In the genomic region with DNA sequence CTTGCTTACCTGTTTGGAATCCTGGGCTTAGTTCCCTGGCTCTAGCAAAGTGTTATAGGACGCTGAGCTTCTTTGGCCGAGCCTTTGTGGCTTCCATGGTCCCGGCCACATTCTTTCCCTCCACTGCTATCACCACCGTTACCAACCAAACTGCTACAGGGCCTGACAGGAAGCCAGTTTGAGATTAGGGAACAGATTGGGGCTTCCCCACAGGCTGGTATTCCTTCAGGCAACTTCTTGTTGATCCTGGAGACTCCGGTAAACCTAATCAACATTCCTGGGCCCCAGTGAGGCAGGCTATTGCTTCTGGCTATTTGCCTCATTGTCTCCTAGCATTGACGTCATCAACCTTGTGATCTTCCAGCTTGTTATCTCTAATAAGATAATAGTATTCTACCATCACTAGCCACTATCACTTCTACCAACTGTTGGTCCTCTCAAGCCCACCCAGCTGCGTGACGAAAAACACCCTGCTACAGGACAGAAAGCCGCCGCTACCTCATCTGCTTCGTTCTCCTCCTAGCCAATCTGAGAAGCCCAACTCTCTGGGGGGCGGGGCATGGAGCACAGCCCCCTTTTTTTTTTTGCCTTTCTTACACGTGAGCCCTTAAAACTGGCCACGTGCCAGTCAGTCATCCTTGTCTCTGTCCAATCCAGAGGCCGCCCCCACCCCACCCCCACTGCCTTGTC, we compare ENCODE assay signal across 16 mouse cellular contexts.
A peak's percentile ranks its signal among the peaks of the same experiment; 100 is the strongest.
DNase-seq lines count a peak whose midpoint lies in the region; ATAC-seq and TF ChIP-seq lines count a peak whose summit lies in the region.
"Had no signal": no experiment of that assay in that cellular context is flagged by ENCODE, and none has a peak within 500 bp of the region (broad histone marks: within the 10 kb centered on the region; RNA-seq: fewer than 3 reads in every experiment).

No protein-coding gene starts in this region.

- H3K4me3 ChIP-seq in heart, adult 2 months: no peak overlapping the region
- H3K4me3 ChIP-seq in stomach, postnatal 0 days (ENCODE audit: low read depth, low read length): no peak overlapping the region
- H3K4me3 ChIP-seq: stomach, embryonic 15.5 days had no signal

- intact Hi-C loops in heart, adult 2 months (cut with DNase I): no loop called here
- intact Hi-C loops in left cerebral cortex, postnatal 4 days (cut with DNase I): no loop called here
- intact Hi-C loops in left cerebral cortex, postnatal 14 days (cut with DNase I): no loop called here

- 0 out of 2 replicates have a peak, but pooled peaks have one; percentile 15 for ATAC-seq in stomach, postnatal 0 days (ENCODE audit: low FRiP score, low TSS enrichment)
- ATAC-seq: forebrain, embryonic 14.5 days; midbrain, embryonic 16.5 days had no signal

- no peak for TF ChIP-seq POLR2A in heart, adult 2 months (IDR thresholded peaks at IDR 0.05; ENCODE audit: insufficient read depth, low read depth, low read length)

- H3K79me2 ChIP-seq in heart, adult 2 months (replicated peaks; ENCODE audit: control insufficient read depth, insufficient read depth, low read length): no peaks in the 10 kb centered on the region

- no peaks in the 10 kb centered on the region for H3K9me3 ChIP-seq in stomach, postnatal 0 days (ENCODE audit: control insufficient read depth, low read length)
- H3K9me3 ChIP-seq: stomach, embryonic 15.5 days had no signal

- H3K27ac ChIP-seq in heart, adult 2 months: no peak overlapping the region
- no peak overlapping the region for H3K27ac ChIP-seq in stomach, postnatal 0 days (replicated peaks)
- H3K27ac ChIP-seq: hindbrain, embryonic 14.5 days; liver, embryonic 14.5 days; macrophage; stomach, embryonic 15.5 days had no signal

- peak; percentile 92 for DNase-seq in heart, adult 11 months
- no peak for DNase-seq in heart, adult 2 months
- peak; percentile 13 for DNase-seq in left cerebral cortex, postnatal 4 days
- DNase-seq in left cerebral cortex, postnatal 14 days (ENCODE audit: low spot score in 2 of 2): no peak
- peak; percentile 88 for DNase-seq in R1 (ENCODE audit: low read depth, low spot score)
- DNase-seq in stomach, postnatal 0 days (ENCODE audit: low spot score): no peak
- DNase-seq in right cerebral cortex, adult 18-20 months: no peak
- DNase-seq in gastrocnemius, adult 8-10 months (ENCODE audit: low spot score in 2 of 2): no peak
- DNase-seq: cerebellum, adult 11-12 months; gastrocnemius, postnatal 10 days had no signal

- no peak overlapping the region for H3K9ac ChIP-seq in heart, adult 2 months (ENCODE audit: low read depth, low read length)
- no peak overlapping the region for H3K9ac ChIP-seq in stomach, postnatal 0 days (ENCODE audit: low read length)
- H3K9ac ChIP-seq: hindbrain, embryonic 14.5 days; liver, embryonic 14.5 days; stomach, embryonic 15.5 days had no signal

- no peaks in the 10 kb centered on the region for H3K27me3 ChIP-seq in heart, adult 2 months (ENCODE audit: control insufficient read depth, insufficient read depth, low read length)
- H3K27me3 ChIP-seq in stomach, postnatal 0 days (ENCODE audit: control insufficient read depth, insufficient read depth, low read length): no peaks in the 10 kb centered on the region
- H3K27me3 ChIP-seq: stomach, embryonic 15.5 days had no signal

- no peak for TF ChIP-seq EP300 in heart, adult 2 months (IDR thresholded peaks at IDR 0.05; ENCODE audit: insufficient read depth, low read depth, low read length)
- TF ChIP-seq EP300 in stomach, postnatal 0 days (optimal IDR thresholded peaks at IDR 0.05): no peak

- no peak overlapping the region for H3K4me2 ChIP-seq in stomach, postnatal 0 days (replicated peaks; ENCODE audit: low read depth)
- H3K4me2 ChIP-seq: hindbrain, embryonic 14.5 days; stomach, embryonic 15.5 days had no signal

- no peaks in the 10 kb centered on the region for H3K36me3 ChIP-seq in heart, adult 2 months (ENCODE audit: control insufficient read depth, insufficient read depth, low read length)
- no peaks in the 10 kb centered on the region for H3K36me3 ChIP-seq in stomach, postnatal 0 days (ENCODE audit: control insufficient read depth, insufficient read depth, low read length)
- H3K36me3 ChIP-seq: stomach, embryonic 15.5 days had no signal

- no peak for TF ChIP-seq CTCF in heart, adult 2 months (IDR thresholded peaks at IDR 0.05)
- TF ChIP-seq CTCF in stomach, postnatal 0 days (IDR thresholded peaks at IDR 0.05; ENCODE audit: low read depth): no peak

- 40% methylated on average over 15 of the region's 15 CpGs for WGBS in heart, adult 2 months
- 64% methylated on average over 15 of the region's 15 CpGs for WGBS in stomach, postnatal 0 days

- H3K4me1 ChIP-seq in heart, adult 2 months (ENCODE audit: control insufficient read depth, insufficient read depth, low read length): no peaks in the 10 kb centered on the region
- no peaks in the 10 kb centered on the region for H3K4me1 ChIP-seq in stomach, postnatal 0 days (replicated peaks; ENCODE audit: control insufficient read depth, insufficient read depth)

Comparison
In these comparisons a context has a peak if more than half of its experiments do, and no peak if none do; other contexts are left out.
1. DNase-seq: peak in heart, adult 11 months (single experiment), left cerebral cortex, postnatal 4 days (single experiment) and R1 (single experiment); none in heart, adult 2 months (0 of 2), left cerebral cortex, postnatal 14 days (0 of 2), stomach, postnatal 0 days (single experiment), right cerebral cortex, adult 18-20 months (single experiment) and gastrocnemius, adult 8-10 months (0 of 2).